13 mouse cellular contexts compared by ENCODE assay signal in genomic region chr2:38771478-38771797, GRCm38 (mm10). TPM values are rescaled to one million over a fixed set of nuclear protein-coding genes. Genes with fewer than 3 reads are reported as not detected.
DNase-seq lines count a peak whose midpoint lies in the region; ATAC-seq and TF ChIP-seq lines count a peak whose summit lies in the region.
"Had no signal": no experiment of that assay in that cellular context is flagged by ENCODE, and none has a peak within 500 bp of the region (broad histone marks: within the 10 kb centered on the region; RNA-seq: fewer than 3 reads in every experiment).

No protein-coding gene starts in this region.

- no peak overlapping the region for H3K4me2 ChIP-seq in heart, embryonic 11.5 days
- H3K4me2 ChIP-seq in embryonic facial prominence, embryonic 11.5 days (ENCODE audit: low read depth, low read length), result no peak overlapping the region
- H3K4me2 ChIP-seq in forebrain, embryonic 11.5 days (ENCODE audit: low read depth, low read length, severe bottlenecking), result no peak overlapping the region
- H3K4me2 ChIP-seq in forebrain, embryonic 15.5 days (replicated peaks), result no peak overlapping the region
- H3K4me2 ChIP-seq: forebrain, embryonic 12.5 days; neural tube, embryonic 12.5 days had no signal

- H3K9ac ChIP-seq in heart, embryonic 11.5 days (ENCODE audit: low read depth, low read length), result no peak overlapping the region
- H3K9ac ChIP-seq in embryonic facial prominence, embryonic 11.5 days (replicated peaks; ENCODE audit: low read length), result no peak overlapping the region
- no peak overlapping the region for H3K9ac ChIP-seq in forebrain, embryonic 11.5 days (ENCODE audit: low read length)
- no peak overlapping the region for H3K9ac ChIP-seq in forebrain, embryonic 15.5 days (replicated peaks)
- H3K9ac ChIP-seq: forebrain, embryonic 12.5 days; neural tube, embryonic 12.5 days had no signal

- no peak for TF ChIP-seq CTCF in layer of hippocampus, adult 2 months (conservative IDR thresholded peaks at IDR 0.05)

- H3K27me3 ChIP-seq in heart, embryonic 11.5 days (ENCODE audit: control insufficient read depth, insufficient read depth, low read length), result no peaks in the 10 kb centered on the region
- H3K27me3 ChIP-seq in embryonic facial prominence, embryonic 11.5 days (ENCODE audit: control insufficient read depth, insufficient read depth, low read length), result no peaks in the 10 kb centered on the region
- no peaks in the 10 kb centered on the region for H3K27me3 ChIP-seq in forebrain, embryonic 11.5 days (ENCODE audit: control insufficient read depth, insufficient read depth, low read length)
- H3K27me3 ChIP-seq in forebrain, embryonic 15.5 days, result no peaks in the 10 kb centered on the region
- H3K27me3 ChIP-seq: forebrain, embryonic 12.5 days; neural tube, embryonic 12.5 days had no signal

- no peak; the same call in 1 of the 2 replicates for ATAC-seq in heart, embryonic 11.5 days (replicated peaks; ENCODE audit: insufficient number of reproducible peaks, low FRiP score, low TSS enrichment)
- peak; percentile 96 for ATAC-seq in embryonic facial prominence, embryonic 11.5 days (replicated peaks; ENCODE audit: insufficient number of reproducible peaks, low FRiP score, low TSS enrichment, low read depth)
- ATAC-seq in forebrain, embryonic 11.5 days (replicated peaks; ENCODE audit: low FRiP score), result no peak
- ATAC-seq in forebrain, embryonic 15.5 days (replicated peaks), result no peak
- ATAC-seq: intestine, embryonic 16.5 days had no signal

- H3K9me3 ChIP-seq in heart, embryonic 11.5 days (replicated peaks; ENCODE audit: control insufficient read depth, low read length), result no peaks in the 10 kb centered on the region
- no peaks in the 10 kb centered on the region for H3K9me3 ChIP-seq in embryonic facial prominence, embryonic 11.5 days (replicated peaks; ENCODE audit: control insufficient read depth, low read length)
- no peaks in the 10 kb centered on the region for H3K9me3 ChIP-seq in forebrain, embryonic 11.5 days (ENCODE audit: control insufficient read depth, low read length)
- no peaks in the 10 kb centered on the region for H3K9me3 ChIP-seq in forebrain, embryonic 15.5 days
- H3K9me3 ChIP-seq: forebrain, embryonic 12.5 days; neural tube, embryonic 12.5 days had no signal

- WGBS in heart, embryonic 11.5 days (ENCODE audit: insufficient replicate concordance), result 52% methylated on average over 2 of the region's 2 CpGs
- 37% methylated on average over 2 of the region's 2 CpGs for WGBS in embryonic facial prominence, embryonic 11.5 days
- 71% methylated on average over 2 of the region's 2 CpGs for WGBS in forebrain, embryonic 11.5 days
- WGBS in forebrain, embryonic 15.5 days, result 85% methylated on average over 2 of the region's 2 CpGs

- H3K4me1 ChIP-seq in heart, embryonic 11.5 days (ENCODE audit: control insufficient read depth, insufficient read depth, low read length), result 0 out of 2 replicates have a peak, but pooled peaks cover 4% of the 10 kb centered on the region
- H3K4me1 ChIP-seq in embryonic facial prominence, embryonic 11.5 days (ENCODE audit: control insufficient read depth, insufficient read depth, low read length), result no peaks in the 10 kb centered on the region; the same call in 1 of the 2 replicates
- no peaks in the 10 kb centered on the region for H3K4me1 ChIP-seq in forebrain, embryonic 11.5 days (replicated peaks; ENCODE audit: control insufficient read depth, insufficient read depth, low read length)
- H3K4me1 ChIP-seq in forebrain, embryonic 15.5 days, result 0 out of 2 replicates have a peak, but pooled peaks cover 3% of the 10 kb centered on the region
- H3K4me1 ChIP-seq: forebrain, embryonic 12.5 days; neural tube, embryonic 12.5 days had no signal

- H3K36me3 ChIP-seq in heart, embryonic 11.5 days (ENCODE audit: control insufficient read depth, insufficient read depth, low read length), result no peaks in the 10 kb centered on the region
- H3K36me3 ChIP-seq in embryonic facial prominence, embryonic 11.5 days (replicated peaks; ENCODE audit: control insufficient read depth, insufficient read depth, low read depth, low read length), result no peaks in the 10 kb centered on the region
- no peaks in the 10 kb centered on the region for H3K36me3 ChIP-seq in forebrain, embryonic 11.5 days (ENCODE audit: control insufficient read depth, insufficient read depth, low read length)
- no peaks in the 10 kb centered on the region for H3K36me3 ChIP-seq in forebrain, embryonic 15.5 days
- H3K36me3 ChIP-seq: forebrain, embryonic 12.5 days; neural tube, embryonic 12.5 days had no signal

- H3K4me3 ChIP-seq in heart, embryonic 11.5 days (ENCODE audit: low read depth, low read length), result no peak overlapping the region
- H3K4me3 ChIP-seq in embryonic facial prominence, embryonic 11.5 days (ENCODE audit: low read depth, low read length), result no peak overlapping the region
- no peak overlapping the region for H3K4me3 ChIP-seq in layer of hippocampus, adult 2 months
- no peak overlapping the region for H3K4me3 ChIP-seq in forebrain, embryonic 11.5 days (ENCODE audit: low read depth, low read length)
- H3K4me3 ChIP-seq in forebrain, embryonic 15.5 days, result no peak overlapping the region
- H3K4me3 ChIP-seq: forebrain, embryonic 12.5 days; neural tube, embryonic 12.5 days had no signal

- no peak overlapping the region for H3K27ac ChIP-seq in heart, embryonic 11.5 days (ENCODE audit: low read depth, low read length)
- H3K27ac ChIP-seq in embryonic facial prominence, embryonic 11.5 days (replicated peaks; ENCODE audit: low read depth, low read length), result no peak overlapping the region; the same call in 1 of the 2 replicates
- no peak overlapping the region for H3K27ac ChIP-seq in layer of hippocampus, adult 2 months
- H3K27ac ChIP-seq in forebrain, embryonic 11.5 days (ENCODE audit: low read depth, low read length), result no peak overlapping the region
- no peak overlapping the region for H3K27ac ChIP-seq in forebrain, embryonic 15.5 days (replicated peaks)
- H3K27ac ChIP-seq: forebrain, embryonic 12.5 days; neural tube, embryonic 12.5 days had no signal

- DNase-seq in heart, postnatal 4 days, result peak; percentile 7
- DNase-seq in NIH3T3 (ENCODE audit: low read depth), result peak; percentile 96
- peak; percentile 93 for DNase-seq in embryonic facial prominence, embryonic 11.5 days (ENCODE audit: low spot score)
- peak; percentile 15 for DNase-seq in lung, postnatal 10 days
- DNase-seq in layer of hippocampus, adult 2 months (ENCODE audit: low spot score in 2 of 2), result no peak
- no peak for DNase-seq in forebrain, embryonic 11.5 days (ENCODE audit: low spot score)
- DNase-seq: heart, adult 18-20 months had no signal

RNA-seq across cellular contexts. Expression of gene Nr5a1, which starts 57.1 kb away (rescaled TPM):
- total RNA-seq in heart, postnatal 4 days (2021), result under 1 TPM; 0.10 to 0.14 TPM
- not detected in 2 replicates for polyA plus RNA-seq in heart, embryonic 11.5 days (2014; fragmentation: Nextera tagmentation; extraction: Ambion mirVana)
- polyA plus RNA-seq in embryonic facial prominence, embryonic 11.5 days (2014; fragmentation: Nextera tagmentation; extraction: Ambion mirVana), result 0.70 and 0.93 TPM in 2 replicates
- not detected for total RNA-seq in layer of hippocampus, adult 2 months (2021)
- 0.27 and 0.40 TPM in 2 replicates for polyA plus RNA-seq in forebrain, embryonic 11.5 days (2014; fragmentation: Nextera tagmentation; extraction: Ambion mirVana)
- polyA plus RNA-seq in forebrain, embryonic 15.5 days (2015; fragmentation: Nextera tagmentation; extraction: Ambion mirVana), result 0.32 and 2.3 TPM in 2 replicates
- total RNA-seq: heart, adult 18-20 months; layer of hippocampus, postnatal 10 days had no signal

Comparison
In these comparisons a context has a peak if more than half of its experiments do, and no peak if none do; other contexts are left out.
1. DNase-seq: peak in heart, postnatal 4 days (single experiment), NIH3T3 (single experiment), embryonic facial prominence, embryonic 11.5 days (single experiment) and lung, postnatal 10 days (single experiment); none in layer of hippocampus, adult 2 months (0 of 2) and forebrain, embryonic 11.5 days (single experiment).